Mouse (Mus musculus): ENCODE results near the gene Dmrt1. TPM values are rescaled to one million over a fixed set of nuclear protein-coding genes. Genes with fewer than 3 reads are reported as not detected.

Dmrt1 gene
- 0.08 and 0.15 TPM in 2 replicates for polyA plus RNA-seq (2012; rRNA removed)

DNA sequence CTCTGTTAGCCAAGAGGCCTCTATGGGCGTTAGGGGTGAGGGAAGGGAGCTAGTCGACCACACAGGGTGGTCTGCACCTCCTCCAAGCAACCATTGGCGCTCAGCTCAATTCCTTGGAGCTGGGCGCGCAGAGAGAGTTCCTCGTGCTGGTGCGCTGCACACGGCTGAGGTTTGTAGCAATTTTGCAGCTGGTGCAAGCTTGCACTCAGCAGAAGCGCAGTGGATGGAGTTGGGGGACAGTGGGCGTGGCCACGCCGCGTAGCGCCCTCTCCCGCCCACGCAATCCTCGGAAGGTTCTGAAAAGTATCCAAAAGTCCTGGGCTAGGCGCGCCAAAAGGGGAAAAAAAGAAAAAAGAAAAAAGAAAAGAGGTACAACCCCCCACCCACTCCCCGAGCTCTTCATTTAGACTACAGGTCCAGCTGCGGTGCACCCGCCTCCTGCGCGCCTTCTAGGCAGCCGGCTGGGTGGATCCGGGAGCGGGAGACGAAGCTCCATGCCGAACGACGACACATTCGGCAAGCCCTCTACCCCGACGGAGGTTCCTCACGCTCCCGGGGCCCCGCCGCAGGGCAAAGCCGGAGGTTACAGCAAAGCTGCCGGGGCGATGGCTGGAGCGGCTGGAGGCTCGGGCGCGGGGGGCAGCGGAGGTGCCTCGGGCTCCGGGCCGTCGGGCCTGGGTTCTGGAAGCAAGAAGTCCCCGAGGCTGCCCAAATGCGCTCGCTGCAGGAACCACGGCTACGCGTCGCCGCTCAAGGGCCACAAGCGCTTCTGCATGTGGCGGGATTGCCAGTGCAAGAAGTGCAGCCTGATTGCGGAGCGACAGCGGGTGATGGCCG lies at the start of gene Dmrt1:
Dmrt1 (plus strand) TSS at position 259 of the 837 bp plus-strand sequence.

DNA sequence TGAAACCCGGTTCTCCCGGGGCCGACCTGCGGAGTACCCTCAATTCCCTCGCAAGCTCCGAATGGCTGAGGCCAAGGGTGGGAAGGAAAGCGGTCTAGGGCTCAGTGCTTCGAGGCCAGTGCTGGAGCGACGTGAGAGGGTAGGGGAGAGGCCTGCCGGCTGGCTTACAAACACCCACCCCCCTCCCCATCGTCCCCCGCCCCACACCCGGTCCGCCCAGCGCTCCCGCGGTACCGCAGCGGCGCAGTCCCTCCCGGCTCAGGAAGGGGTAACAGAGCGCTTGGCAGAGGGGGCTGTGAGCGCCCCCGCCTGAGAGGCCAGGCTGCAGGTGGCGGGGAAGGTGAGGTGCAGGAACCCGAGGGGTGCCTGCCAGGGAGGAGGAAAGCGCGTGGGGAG lies 104.6 kb downstream of the Dmrt1 start, which contains the start of gene Dmrt3:
Dmrt3 (plus strand) TSS at position 287 of the 396 bp plus-strand sequence.

Other genes with a start within 250 kb of the Dmrt1 start
- 3.8 and 6.1 TPM in 2 replicates for gene Dmrt3, start 104.7 kb downstream of the Dmrt1 start, polyA plus RNA-seq (2012; rRNA removed)
- gene Dmrt2, start 166.8 kb downstream of the Dmrt1 start, polyA plus RNA-seq (2012; rRNA removed) = 1.0 and 2.7 TPM in 2 replicates

Data from central nervous system, embryonic 14 days (tissue).